Mouse (Mus musculus) stomach, postnatal 0 days (tissue): ENCODE measurements around the gene Itih1.

ENCODE experiments used
- CTCF ChIP-seq: IDR thresholded peaks from 2 replicates; pipeline ENCODE4 v1.5.1; 2016; ENCODE audit warnings: antibody characterized with exemption, low read depth, mild to moderate bottlenecking, moderate library complexity
- EP300 ChIP-seq: optimal IDR thresholded peaks from 2 replicates; pipeline ENCODE3; 2016; ENCODE audit warnings: antibody characterized with exemption

GRCm38 (mm10) chr14:30913404-30913803 lies 29.7 kb downstream of the Itih1 start:
- no peak for TF ChIP-seq EP300
- TF ChIP-seq CTCF: no peak
